Mouse (Mus musculus): ENCODE measurements at regions not wholly inside any gene's neighbourhood (a gene's known extent, or its start where the extent isn't known, plus 50 kb on each side); places are given as distances from the start of the nearest gene placed in this dataset.
A peak's percentile ranks its signal among the peaks of the same experiment; 100 is the strongest.
"Not testable (repeated sequence)": the region's sequence is repeated elsewhere in the genome, so short reads cannot be mapped to it uniquely, and the experiment has no call there.

GRCm38 (mm10) chr3:22681999-22682648 lies 605.7 kb downstream of the Tbl1xr1 start:
- DNase-seq, result no peak

- DNase-seq, result no peak
These were observed 622.9 kb downstream of the Tbl1xr1 start for GRCm38 (mm10) chr3:22699317-22699716.

- not testable (repeated sequence) for DNase-seq
These were observed 625.0 kb downstream of the Tbl1xr1 start for GRCm38 (mm10) chr3:22701486-22701885.

DNA sequence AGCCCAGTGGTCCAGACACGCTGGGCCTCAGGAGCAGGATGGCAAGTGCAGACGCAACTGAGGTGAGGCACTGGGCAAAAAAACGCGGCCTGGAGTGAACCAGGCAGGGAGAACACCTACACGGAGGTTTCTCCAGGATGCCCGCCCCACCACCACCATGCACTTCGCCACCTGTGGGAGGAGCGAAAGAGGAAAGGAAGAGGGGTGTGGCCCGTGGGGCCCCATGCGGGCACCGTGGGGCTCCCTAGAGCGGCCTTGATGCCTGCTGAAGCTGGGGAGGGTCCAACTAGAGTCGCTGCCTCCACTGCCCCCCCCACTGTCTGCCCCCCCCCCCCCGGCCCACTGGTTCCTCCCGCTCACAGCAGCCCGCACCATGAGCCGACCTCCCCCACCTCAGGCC lies 629.2 kb downstream of the Tbl1xr1 start:
- no peak for DNase-seq

- DNase-seq, result peak; percentile 6 to 51
These were observed 668.6 kb downstream of the Tbl1xr1 start for GRCm38 (mm10) chr3:22745026-22745425.
